Mouse (Mus musculus) G1E (cell line): ENCODE results near the gene Myo1b.

Experiments used
- CTCF ChIP-seq: IDR thresholded peaks from 2 replicates; pipeline ENCODE4 v1.5.1; 2012; ENCODE audit warnings: low read depth, low read length, inconsistent platforms, mixed read lengths
- GATA1 ChIP-seq: IDR thresholded peaks from 2 replicates; pipeline ENCODE4 v1.6.1; 2012; ENCODE audit warnings: borderline replicate concordance, low read length, inconsistent platforms, mixed read lengths
- GATA2 ChIP-seq: IDR thresholded peaks from 2 replicates; pipeline ENCODE4 v1.6.1; 2012; ENCODE audit warnings: low read depth, low read length, inconsistent platforms, borderline replicate concordance
- POLR2AphosphoS5 ChIP-seq: IDR thresholded peaks from 2 replicates; pipeline ENCODE4 v1.6.1; 2012; ENCODE audit warnings: low read depth, low read length, inconsistent platforms; ENCODE audit not compliant: insufficient replicate concordance
- TAL1 ChIP-seq: conservative IDR thresholded peaks from 2 replicates; pipeline ENCODE4 v1.6.1; 2012; ENCODE audit warnings: low read depth, low read length, inconsistent platforms, mixed read lengths

DNA sequence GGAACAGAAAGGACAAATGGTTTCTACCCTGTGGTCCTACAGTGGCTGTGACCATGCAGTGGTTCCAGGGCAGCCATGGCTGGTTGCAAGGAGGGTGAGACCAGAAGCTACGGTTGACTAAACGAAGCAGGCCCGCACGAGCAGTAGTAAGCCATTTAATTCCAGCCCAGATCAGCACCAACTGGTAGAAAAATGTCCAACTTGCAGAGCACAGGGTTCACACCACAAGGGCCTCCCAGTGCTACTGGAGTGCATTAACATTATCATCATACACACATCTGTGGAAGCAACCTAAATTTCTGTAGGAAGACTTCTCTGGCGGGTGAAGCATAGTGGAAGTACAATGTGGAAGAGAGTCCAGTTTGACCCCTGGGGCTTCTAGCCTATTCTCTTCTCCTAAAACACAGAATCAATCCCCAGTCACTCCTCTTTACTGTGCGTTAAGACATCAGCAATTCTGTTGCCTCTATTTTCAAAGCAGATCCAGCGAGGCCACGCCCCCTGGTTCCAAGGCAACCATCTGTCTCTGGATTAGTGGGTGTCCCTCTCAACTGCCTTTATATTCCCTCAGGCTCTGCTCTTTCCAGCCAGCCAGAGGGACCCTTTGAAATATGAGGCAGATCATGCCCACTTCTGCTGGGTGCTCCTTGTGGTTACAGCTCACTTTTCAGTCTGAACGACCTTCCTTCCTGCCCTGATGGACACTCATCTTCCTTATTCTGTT, 120.1 kb downstream of the Myo1b start:
- TF ChIP-seq CTCF = no peak
- TF ChIP-seq TAL1 = no peak
- TF ChIP-seq GATA1 = no peak
- no peak for TF ChIP-seq POLR2AphosphoS5
- TF ChIP-seq GATA2 = no peak
